Mouse (Mus musculus) stomach, postnatal 0 days (tissue): ENCODE measurements around the gene Kcnj5. TPM values are rescaled to one million over a fixed set of nuclear protein-coding genes. Genes with fewer than 3 reads are reported as not detected.
A peak's percentile ranks its signal among the peaks of the same experiment; 100 is the strongest.

ENCODE experiments used
- ATAC-seq: fragments of 200-750 bp; cut with Nextera tagmentation; 2 replicates; pipeline ENCODE4 v1.8.0; 2017; ENCODE audit not compliant: low FRiP score, low TSS enrichment
- DNase-seq: peaks from one replicate; pipeline ENCODE4 v3.0.0-alpha.2; 2016; ENCODE audit warnings: low spot score
- H3K27ac ChIP-seq: fragments of 300-500 bp; sonication (generic); replicated peaks from 2 replicates; pipeline ENCODE4 v1.5.1; 2014; ENCODE audit warnings: mild to moderate bottlenecking, control low read depth
- H3K27me3 ChIP-seq: fragments of 300-500 bp; sonication (generic); 2 replicates; pipeline ENCODE4 v1.6.1; 2014; ENCODE audit warnings: low read length; ENCODE audit not compliant: control insufficient read depth, insufficient read depth
- H3K36me3 ChIP-seq: fragments of 300-500 bp; sonication (generic); 2 replicates; pipeline ENCODE4 v1.6.1; 2014; ENCODE audit warnings: low read length, mixed read lengths; ENCODE audit not compliant: control insufficient read depth, insufficient read depth
- H3K4me1 ChIP-seq: fragments of 300-500 bp; sonication (generic); replicated peaks from 2 replicates; pipeline ENCODE4 v1.6.1; 2014; ENCODE audit warnings: antibody characterized with exemption; ENCODE audit not compliant: control insufficient read depth, insufficient read depth
- H3K4me2 ChIP-seq: fragments of 300-500 bp; sonication (generic); replicated peaks from 2 replicates; pipeline ENCODE4 v1.6.1; 2014; ENCODE audit warnings: low read depth, mild to moderate bottlenecking, control low read depth, moderate library complexity
- H3K4me3 ChIP-seq: fragments of 300-500 bp; sonication (generic); 2 replicates; pipeline ENCODE4 v1.5.1; 2014; ENCODE audit warnings: low read depth, low read length, control low read depth
- H3K9ac ChIP-seq: fragments of 300-500 bp; sonication (generic); 2 replicates; pipeline ENCODE4 v1.6.1; 2014; ENCODE audit warnings: mild to moderate bottlenecking, low read length, control low read depth, mixed read lengths
- H3K9me3 ChIP-seq: fragments of 300-500 bp; sonication (generic); 2 replicates; pipeline ENCODE4 v1.6.1; 2016; ENCODE audit warnings: low read length; ENCODE audit not compliant: control insufficient read depth
- CTCF ChIP-seq: IDR thresholded peaks from 2 replicates; pipeline ENCODE4 v1.5.1; 2016; ENCODE audit warnings: antibody characterized with exemption, low read depth, mild to moderate bottlenecking, moderate library complexity
- EP300 ChIP-seq: optimal IDR thresholded peaks from 2 replicates; pipeline ENCODE3; 2016; ENCODE audit warnings: antibody characterized with exemption
- WGBS: fragments of 180-500 bp; shearing (Covaris S2); extraction: QIAGEN DNeasy Blood & Tissue Kit; methylation state at CpG from one replicate; pipeline ENCODE4 v1.1.7; 2014; 5-methylcytosine and 5-hydroxymethylcytosine counted together
- polyA plus RNA-seq: library from polyadenylated mRNA; unstranded; fragments of >200 nt; fragmentation: Nextera tagmentation; extraction: Ambion mirVana; gene quantifications from 2 replicates; pipeline ENCODE4 v1.2.1, GENCODE M21; 2015

The Kcnj5 gene
- polyA plus RNA-seq, 1 experiment from 2014 or later: 0.04 TPM

- H3K9ac ChIP-seq: no peak overlapping the region
- no peak for DNase-seq
- TF ChIP-seq EP300: no peak
- no peak for TF ChIP-seq CTCF
- H3K4me3 ChIP-seq: no peak overlapping the region
- H3K4me2 ChIP-seq: no peak overlapping the region
- H3K27me3 ChIP-seq: no peaks in the 10 kb centered on the region
- no peak for ATAC-seq
- no peaks in the 10 kb centered on the region for H3K4me1 ChIP-seq
- H3K9me3 ChIP-seq: no peaks in the 10 kb centered on the region
- WGBS: 86% methylated on average over 3 of the region's 3 CpGs
- no peaks in the 10 kb centered on the region for H3K36me3 ChIP-seq
- no peak overlapping the region for H3K27ac ChIP-seq
These were observed 28.2 kb downstream of the Kcnj5 start for GRCm38 (mm10) chr9:32315999-32316398.

GRCm38 (mm10) chr9:32314071-32314470 lies 30.1 kb downstream of the Kcnj5 start:
- ATAC-seq (no peak), DNase-seq (no peak)
- Histone ChIP-seq H3K9ac (no peak overlapping the region), H3K4me1 (no peaks in the 10 kb centered on the region), H3K27ac (no peak overlapping the region), H3K9me3 (no peaks in the 10 kb centered on the region), H3K36me3 (no peaks in the 10 kb centered on the region), H3K4me2 (no peak overlapping the region), H3K4me3 (no peak overlapping the region), H3K27me3 (no peaks in the 10 kb centered on the region)
- WGBS: 70% methylated on average over 3 of the region's 3 CpGs
- TF ChIP-seq CTCF (no peak), EP300 (no peak)

GRCm38 (mm10) chr9:32312208-32312607 lies 31.9 kb downstream of the Kcnj5 start:
- Histone ChIP-seq H3K27ac (no peak overlapping the region), H3K4me3 (no peak overlapping the region), H3K4me1 (no peaks in the 10 kb centered on the region), H3K27me3 (no peaks in the 10 kb centered on the region), H3K9me3 (no peaks in the 10 kb centered on the region), H3K4me2 (no peak overlapping the region), H3K36me3 (no peaks in the 10 kb centered on the region), H3K9ac (no peak overlapping the region)
- DNase-seq: no peak
- TF ChIP-seq EP300: no peak
- no peak for TF ChIP-seq CTCF
- WGBS: 50% methylated on average over 4 of the region's 4 CpGs
- ATAC-seq: no peak

- Histone ChIP-seq H3K4me2 (no peak overlapping the region), H3K9me3 (no peaks in the 10 kb centered on the region), H3K9ac (no peak overlapping the region), H3K27ac (no peak overlapping the region), H3K4me3 (no peak overlapping the region), H3K4me1 (no peaks in the 10 kb centered on the region), H3K36me3 (no peaks in the 10 kb centered on the region), H3K27me3 (no peaks in the 10 kb centered on the region)
- WGBS: 29% methylated on average over 14 of the region's 14 CpGs
- TF ChIP-seq EP300 (no peak), CTCF (no peak)
- ATAC-seq (no peak), DNase-seq (no peak)
These were observed 32.4 kb downstream of the Kcnj5 start for GRCm38 (mm10) chr9:32311786-32312185.

- DNase-seq (no peak), ATAC-seq (0 out of 2 replicates have a peak, but pooled peaks have one; percentile 12)
- no peak overlapping the region for H3K27ac ChIP-seq
- no peaks in the 10 kb centered on the region for H3K27me3 ChIP-seq
- H3K9me3 ChIP-seq: no peaks in the 10 kb centered on the region
- H3K9ac ChIP-seq: no peak overlapping the region
- 60% methylated on average over 13 of the region's 13 CpGs for WGBS
- no peak overlapping the region for H3K4me3 ChIP-seq
- H3K4me1 ChIP-seq: no peaks in the 10 kb centered on the region
- H3K4me2 ChIP-seq: no peak overlapping the region
- TF ChIP-seq EP300: no peak
- TF ChIP-seq CTCF: no peak
- no peaks in the 10 kb centered on the region for H3K36me3 ChIP-seq
These were observed 41.5 kb downstream of the Kcnj5 start for GRCm38 (mm10) chr9:32302501-32303150.

GRCm38 (mm10) chr9:32295061-32295800 lies 48.9 kb downstream of the Kcnj5 start:
- Histone ChIP-seq H3K9me3 (no peaks in the 10 kb centered on the region), H3K4me1 (no peaks in the 10 kb centered on the region), H3K4me3 (no peak overlapping the region), H3K27ac (no peak overlapping the region), H3K4me2 (no peak overlapping the region), H3K27me3 (no peaks in the 10 kb centered on the region), H3K36me3 (no peaks in the 10 kb centered on the region), H3K9ac (no peak overlapping the region)
- TF ChIP-seq EP300 (no peak), CTCF (no peak)
- no peak for ATAC-seq
- 87% methylated on average over 9 of the region's 9 CpGs for WGBS
- no peak for DNase-seq
